Mouse (Mus musculus) kidney, adult 18-20 months (tissue): Measurements from ENCODE around the gene Pdzrn4.
"Not testable (repeated sequence)": the region's sequence is repeated elsewhere in the genome, so short reads cannot be mapped to it uniquely, and the experiment has no call there.

Source experiments
- DNase-seq: peaks from one replicate; pipeline ENCODE4 v3.0.0; 2021

The Pdzrn4 gene

GRCm38 (mm10) chr15:92396770-92397608, at the start of gene Pdzrn4:
TSS of gene Pdzrn4 (plus strand) at chr15:92396881.
- DNase-seq: no peak

GRCm38 (mm10) chr15:92347426-92347825, 49.3 kb upstream of the Pdzrn4 start:
- DNase-seq: no peak

- DNase-seq: no peak
Observed at GRCm38 (mm10) chr15:92347902-92348301, 48.8 kb upstream of the Pdzrn4 start.

- DNase-seq: not testable (repeated sequence)
Observed at GRCm38 (mm10) chr15:92348453-92348852, 48.2 kb upstream of the Pdzrn4 start.

GRCm38 (mm10) chr15:92364153-92364552, 32.5 kb upstream of the Pdzrn4 start:
- DNase-seq: no peak

GRCm38 (mm10) chr15:92364592-92364991, 32.1 kb upstream of the Pdzrn4 start:
- no peak for DNase-seq

GRCm38 (mm10) chr15:92394811-92395210, 1.9 kb upstream of the Pdzrn4 start:
- DNase-seq: no peak

- DNase-seq: no peak
Observed at GRCm38 (mm10) chr15:92398747-92399146, 2.1 kb downstream of the Pdzrn4 start.

- DNase-seq: no peak
Observed at GRCm38 (mm10) chr15:92399278-92399677, 2.6 kb downstream of the Pdzrn4 start.

GRCm38 (mm10) chr15:92401554-92401953, 4.9 kb downstream of the Pdzrn4 start:
- no peak for DNase-seq

- no peak for DNase-seq
Observed at GRCm38 (mm10) chr15:92415323-92415722, 18.6 kb downstream of the Pdzrn4 start.

- no peak for DNase-seq
Observed at GRCm38 (mm10) chr15:92416141-92416540, 19.5 kb downstream of the Pdzrn4 start.

GRCm38 (mm10) chr15:92416658-92417057, 20.0 kb downstream of the Pdzrn4 start:
- no peak for DNase-seq

- DNase-seq: no peak
Observed at GRCm38 (mm10) chr15:92417120-92417519, 20.4 kb downstream of the Pdzrn4 start.

- DNase-seq: no peak
Observed at GRCm38 (mm10) chr15:92434605-92435004, 37.9 kb downstream of the Pdzrn4 start.

- DNase-seq: no peak
Observed at GRCm38 (mm10) chr15:92435306-92435705, 38.6 kb downstream of the Pdzrn4 start.

- no peak for DNase-seq
Observed at GRCm38 (mm10) chr15:92441630-92442180, 45.0 kb downstream of the Pdzrn4 start.

- DNase-seq: no peak
Observed at GRCm38 (mm10) chr15:92447708-92448147, 51.0 kb downstream of the Pdzrn4 start.

GRCm38 (mm10) chr15:92449112-92449511, 52.4 kb downstream of the Pdzrn4 start:
- no peak for DNase-seq

GRCm38 (mm10) chr15:92452620-92453019, 55.9 kb downstream of the Pdzrn4 start:
- DNase-seq: no peak

GRCm38 (mm10) chr15:92482198-92482597, 85.5 kb downstream of the Pdzrn4 start:
- no peak for DNase-seq

- no peak for DNase-seq
Observed at GRCm38 (mm10) chr15:92491376-92491775, 94.7 kb downstream of the Pdzrn4 start.

- no peak for DNase-seq
Observed at GRCm38 (mm10) chr15:92495465-92496174, 98.9 kb downstream of the Pdzrn4 start.
